Mouse (Mus musculus): ENCODE data around the gene Rxrb. TPM values are rescaled to one million over a fixed set of nuclear protein-coding genes. Genes with fewer than 3 reads are reported as not detected.
A peak's percentile ranks its signal among the peaks of the same experiment; 100 is the strongest.
"Not testable (repeated sequence)": the region's sequence is repeated elsewhere in the genome, so short reads cannot be mapped to it uniquely, and the experiment has no call there.

The Rxrb gene
- polyA plus RNA-seq, 1 experiment = 78.0 TPM

- 0 out of 2 replicates have a peak, but pooled peaks cover 2% of the 10 kb centered on the region for H3K4me1 ChIP-seq (ENCODE audit: control insufficient read depth, insufficient read depth, low read length)
- peaks cover 3% of the 10 kb centered on the region for H3K27me3 ChIP-seq (ENCODE audit: control insufficient read depth, insufficient read depth, low read length)
- DNase-seq = no peak
- H3K4me3 ChIP-seq (replicated peaks; ENCODE audit: insufficient read depth, low read depth, low read length) = peak overlapping the region; percentile 47
- TF ChIP-seq CTCF (IDR thresholded peaks at IDR 0.05; ENCODE audit: borderline replicate concordance, insufficient read depth, low read depth, low read length) (no peak), POLR2A (IDR thresholded peaks at IDR 0.05; ENCODE audit: borderline replicate concordance, insufficient read depth, low read length) (no peak)
- 2% methylated on average over 87 of the region's 87 CpGs for WGBS
- no peak overlapping the region for H3K27ac ChIP-seq (ENCODE audit: insufficient read depth, low read length)
Observed at GRCm38 (mm10) chr17:33999341-34000149, 32.1 kb upstream of the Rxrb start.

- no peak within 1 kb of the TSS for H3K27ac ChIP-seq (ENCODE audit: insufficient read depth, low read length)
- under 1% methylated on average over 30 of the region's 30 CpGs for WGBS
- peak within 1 kb of the TSS; percentile 47 for H3K4me3 ChIP-seq (replicated peaks; ENCODE audit: insufficient read depth, low read depth, low read length)
- peak; percentile 54 to 64 for DNase-seq
- 0 out of 2 replicates have a peak, but pooled peaks cover 2% of the 10 kb centered on the region for H3K4me1 ChIP-seq (ENCODE audit: control insufficient read depth, insufficient read depth, low read length)
- peak; percentile 45; the same call in 1 of the 2 replicates for TF ChIP-seq POLR2A (IDR thresholded peaks at IDR 0.05; ENCODE audit: borderline replicate concordance, insufficient read depth, low read length)
- TF ChIP-seq CTCF (IDR thresholded peaks at IDR 0.05; ENCODE audit: borderline replicate concordance, insufficient read depth, low read depth, low read length) = no peak
- peaks cover 3% of the 10 kb centered on the region for H3K27me3 ChIP-seq (ENCODE audit: control insufficient read depth, insufficient read depth, low read length)
Observed at GRCm38 (mm10) chr17:34000150-34000537, 31.5 kb upstream of the Rxrb start, which contains the start of gene H2-K1. Gene H2-K1 (minus strand): TSS chr17:34000347.

DNA sequence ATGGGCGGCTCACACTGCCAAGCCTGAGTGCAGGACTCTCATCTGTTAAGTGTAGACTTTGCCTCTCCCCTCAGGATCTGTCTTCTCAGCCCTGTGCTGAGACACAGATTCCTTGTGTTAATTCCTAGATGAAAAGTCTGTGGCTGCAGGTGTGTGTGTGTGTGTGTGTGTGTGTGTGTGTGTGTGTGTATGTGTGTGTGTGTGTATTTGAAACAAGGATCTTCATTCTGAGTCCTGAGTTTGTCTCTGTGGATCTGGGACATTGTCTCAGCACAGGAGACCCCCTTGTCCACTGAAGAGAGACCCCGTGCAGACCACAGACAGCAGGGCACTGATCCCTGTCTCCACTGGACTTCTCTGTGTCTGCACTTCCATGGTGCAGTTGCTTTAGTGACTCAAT, 30.8 kb upstream of the Rxrb start:
- not testable (repeated sequence) for H3K4me3 ChIP-seq (replicated peaks; ENCODE audit: insufficient read depth, low read depth, low read length); H3K27me3 ChIP-seq (ENCODE audit: control insufficient read depth, insufficient read depth, low read length); H3K4me1 ChIP-seq (ENCODE audit: control insufficient read depth, insufficient read depth, low read length); H3K27ac ChIP-seq (ENCODE audit: insufficient read depth, low read length); DNase-seq
- WGBS = 58% methylated on average over 2 of the region's 2 CpGs

DNA sequence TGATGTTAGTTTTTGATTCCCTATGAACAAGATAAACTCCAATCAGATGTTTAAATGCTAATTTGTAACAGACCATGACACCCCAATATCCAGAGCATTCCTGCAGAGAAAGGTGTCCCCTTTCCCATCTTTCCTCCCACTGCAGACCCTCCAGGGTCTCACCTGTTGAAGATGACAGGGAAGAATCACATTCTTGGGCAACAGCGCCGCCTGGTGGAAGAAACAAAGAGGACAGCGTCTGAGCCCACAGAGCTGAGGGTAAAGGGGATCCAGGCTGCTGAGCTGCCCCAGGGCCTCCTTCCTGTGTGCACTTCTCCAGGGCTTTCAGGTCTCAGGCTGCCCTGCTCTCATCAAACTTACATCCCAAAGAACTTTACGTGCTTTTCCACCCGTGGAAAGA, 28.2 kb upstream of the Rxrb start:
- Histone ChIP-seq H3K4me3 (replicated peaks; ENCODE audit: insufficient read depth, low read depth, low read length) (no peak overlapping the region), H3K4me1 (ENCODE audit: control insufficient read depth, insufficient read depth, low read length) (0 out of 2 replicates have a peak, but pooled peaks cover 2% of the 10 kb centered on the region), H3K27ac (ENCODE audit: insufficient read depth, low read length) (no peak overlapping the region), H3K27me3 (ENCODE audit: control insufficient read depth, insufficient read depth, low read length) (peaks cover 3% of the 10 kb centered on the region)
- WGBS = 7% methylated on average over 5 of the region's 5 CpGs
- TF ChIP-seq POLR2A (IDR thresholded peaks at IDR 0.05; ENCODE audit: borderline replicate concordance, insufficient read depth, low read length) (no peak), CTCF (IDR thresholded peaks at IDR 0.05; ENCODE audit: borderline replicate concordance, insufficient read depth, low read depth, low read length) (peak; percentile 56)
- peak in 1 of 2 experiments; percentile 32 for DNase-seq

- H3K4me1 ChIP-seq (ENCODE audit: control insufficient read depth, insufficient read depth, low read length) = no peaks in the 10 kb centered on the region
- H3K4me3 ChIP-seq (replicated peaks; ENCODE audit: insufficient read depth, low read depth, low read length) = no peak overlapping the region
- WGBS = 27% methylated on average over 2 of the region's 2 CpGs
- DNase-seq = no peak
- no peak overlapping the region for H3K27ac ChIP-seq (ENCODE audit: insufficient read depth, low read length)
- TF ChIP-seq POLR2A (IDR thresholded peaks at IDR 0.05; ENCODE audit: borderline replicate concordance, insufficient read depth, low read length) = no peak
- TF ChIP-seq CTCF (IDR thresholded peaks at IDR 0.05; ENCODE audit: borderline replicate concordance, insufficient read depth, low read depth, low read length) = no peak
- no peaks in the 10 kb centered on the region for H3K27me3 ChIP-seq (ENCODE audit: control insufficient read depth, insufficient read depth, low read length)
Observed at GRCm38 (mm10) chr17:34006570-34006969, 25.0 kb upstream of the Rxrb start.

- no peaks in the 10 kb centered on the region for H3K27me3 ChIP-seq (ENCODE audit: control insufficient read depth, insufficient read depth, low read length)
- no peak overlapping the region for H3K27ac ChIP-seq (ENCODE audit: insufficient read depth, low read length)
- DNase-seq = no peak
- no peaks in the 10 kb centered on the region for H3K4me1 ChIP-seq (ENCODE audit: control insufficient read depth, insufficient read depth, low read length)
- TF ChIP-seq CTCF (IDR thresholded peaks at IDR 0.05; ENCODE audit: borderline replicate concordance, insufficient read depth, low read depth, low read length) = no peak
- no peak for TF ChIP-seq POLR2A (IDR thresholded peaks at IDR 0.05; ENCODE audit: borderline replicate concordance, insufficient read depth, low read length)
- no peak overlapping the region for H3K4me3 ChIP-seq (replicated peaks; ENCODE audit: insufficient read depth, low read depth, low read length)
- WGBS = 76% methylated on average over 5 of the region's 5 CpGs
Observed at GRCm38 (mm10) chr17:34010156-34010555, 21.5 kb upstream of the Rxrb start.

- Histone ChIP-seq H3K4me3 (replicated peaks; ENCODE audit: insufficient read depth, low read depth, low read length) (no peak overlapping the region), H3K4me1 (ENCODE audit: control insufficient read depth, insufficient read depth, low read length) (no peaks in the 10 kb centered on the region), H3K27me3 (ENCODE audit: control insufficient read depth, insufficient read depth, low read length) (no peaks in the 10 kb centered on the region), H3K27ac (ENCODE audit: insufficient read depth, low read length) (no peak overlapping the region)
- WGBS = 90% methylated on average over 8 of the region's 8 CpGs
- no peak for DNase-seq
- TF ChIP-seq POLR2A (IDR thresholded peaks at IDR 0.05; ENCODE audit: borderline replicate concordance, insufficient read depth, low read length) = no peak
Observed at GRCm38 (mm10) chr17:34013436-34013835, 18.2 kb upstream of the Rxrb start.
